Mouse (Mus musculus) v-Abl transformed pro-B cells (cell line): ENCODE measurements around the gene Abcf1.

Experiments used
- in situ Hi-C, 2 experiments: fragments of 400-800 bp; cut with MboI; formaldehyde crosslinking; loops; one replicate each; pipeline ENCODE4 v1.15.1; 2025; ENCODE audit not compliant: unreplicated experiment in 2 of 2

Abcf1 gene

DNA sequence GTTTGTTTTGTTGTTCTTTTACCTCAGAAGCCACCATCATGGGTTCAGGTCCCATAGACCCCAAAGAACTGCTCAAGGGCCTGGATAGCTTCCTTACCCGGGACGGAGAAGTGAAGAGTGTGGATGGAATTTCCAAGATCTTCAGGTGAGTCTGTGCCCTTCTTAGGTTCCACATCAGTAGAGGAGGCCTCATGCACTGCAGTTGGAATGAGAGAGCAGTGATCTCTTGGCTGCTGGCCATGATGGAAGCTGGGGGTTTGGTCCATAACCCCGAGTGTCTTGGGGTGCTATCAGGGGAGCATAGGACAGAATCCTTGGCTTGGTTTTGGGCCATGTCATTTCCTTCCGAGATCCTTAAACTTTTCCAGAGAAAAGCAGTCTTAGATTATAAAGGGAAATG lies 46.3 kb downstream of the Abcf1 start:
- in situ Hi-C loops: loop anchor here in 1 of 2 experiments (25.0 kb wide), 1 partner anchor 411 kb away; the partner anchor contains the start of genes Cchcr1, Pou5f1 and Tcf19

DNA sequence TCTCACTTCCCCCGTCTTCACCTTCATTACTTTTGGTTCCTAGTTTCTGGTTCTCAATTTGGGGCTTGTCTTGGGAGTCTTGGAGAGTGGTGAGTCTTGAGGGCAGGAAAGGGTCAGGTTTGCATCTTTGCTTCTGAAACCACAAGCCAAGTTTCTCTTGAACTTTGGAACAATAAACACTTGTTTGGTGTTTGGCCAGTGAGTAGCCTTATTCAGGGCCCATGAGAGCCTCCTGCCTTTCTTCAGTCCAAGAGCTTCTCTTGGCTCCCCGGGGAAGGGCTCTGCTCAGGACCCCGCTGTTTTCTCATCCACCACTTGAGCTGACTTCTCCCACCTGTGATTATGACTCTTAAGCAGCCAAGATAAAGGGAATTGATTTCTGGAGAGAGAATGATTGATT lies 47.0 kb downstream of the Abcf1 start:
- in situ Hi-C loops: loop anchor here in 1 of 2 experiments (25.0 kb wide), 1 partner anchor 410 kb away; the partner anchor contains the start of genes Cchcr1, Pou5f1 and Tcf19

DNA sequence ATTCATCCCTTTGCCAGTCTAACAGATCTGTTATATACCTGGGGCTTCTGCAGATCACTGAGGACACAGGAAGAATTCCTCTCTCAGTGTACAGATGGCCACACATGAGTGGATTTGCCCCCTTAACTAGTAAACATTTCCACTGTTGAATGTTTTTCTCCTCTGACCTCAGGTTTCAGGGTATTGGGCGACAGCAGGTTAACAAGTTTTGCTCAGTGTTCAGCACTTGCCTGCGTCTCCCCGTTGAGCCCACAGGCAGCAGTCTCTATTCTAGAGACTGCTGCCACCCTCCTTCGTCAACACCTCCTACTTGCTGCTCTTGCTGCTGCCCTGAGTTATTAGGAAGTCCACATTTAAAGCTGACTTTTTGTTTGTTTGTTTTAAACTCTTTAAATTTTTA lies 47.9 kb downstream of the Abcf1 start:
- in situ Hi-C loops: loop anchor here in 1 of 2 experiments (25.0 kb wide), 1 partner anchor 409 kb away; the partner anchor contains the start of genes Cchcr1, Pou5f1 and Tcf19

DNA sequence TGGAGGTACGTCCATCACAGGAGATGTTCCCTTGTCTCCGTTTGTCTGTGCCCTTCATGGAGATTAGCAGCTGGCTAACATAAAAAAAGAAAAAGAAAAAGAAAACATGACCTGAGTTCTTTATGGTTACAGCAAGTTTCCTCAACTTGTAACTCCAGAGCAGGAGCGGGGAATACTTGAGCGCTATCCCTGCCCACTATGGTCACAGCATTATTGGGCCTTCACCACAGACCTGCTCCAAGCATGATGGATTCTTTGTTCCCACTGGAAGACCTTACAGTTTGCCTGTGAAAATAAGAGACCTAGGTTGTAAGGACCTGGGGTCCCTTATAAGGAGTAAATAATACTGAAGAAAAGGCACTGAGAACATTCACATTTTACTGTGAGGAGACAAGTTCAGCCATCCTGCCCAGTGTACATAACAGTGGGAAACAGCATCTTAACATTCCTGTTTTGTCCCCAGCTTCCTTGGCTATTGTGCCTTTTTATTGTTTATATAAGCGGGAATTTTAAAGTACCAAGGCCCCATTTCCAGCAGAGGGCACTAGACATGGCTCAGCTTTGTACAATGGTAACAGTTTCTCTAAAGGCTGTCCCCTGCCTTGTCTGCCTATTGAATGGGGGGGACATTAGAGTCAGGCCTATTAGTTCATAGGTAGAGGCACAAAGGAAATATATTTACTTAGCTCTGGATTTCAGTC lies 48.5 kb downstream of the Abcf1 start:
- in situ Hi-C loops: loop anchor here in 1 of 2 experiments (25.0 kb wide), 1 partner anchor 409 kb away; the partner anchor contains the start of genes Cchcr1, Pou5f1 and Tcf19

DNA sequence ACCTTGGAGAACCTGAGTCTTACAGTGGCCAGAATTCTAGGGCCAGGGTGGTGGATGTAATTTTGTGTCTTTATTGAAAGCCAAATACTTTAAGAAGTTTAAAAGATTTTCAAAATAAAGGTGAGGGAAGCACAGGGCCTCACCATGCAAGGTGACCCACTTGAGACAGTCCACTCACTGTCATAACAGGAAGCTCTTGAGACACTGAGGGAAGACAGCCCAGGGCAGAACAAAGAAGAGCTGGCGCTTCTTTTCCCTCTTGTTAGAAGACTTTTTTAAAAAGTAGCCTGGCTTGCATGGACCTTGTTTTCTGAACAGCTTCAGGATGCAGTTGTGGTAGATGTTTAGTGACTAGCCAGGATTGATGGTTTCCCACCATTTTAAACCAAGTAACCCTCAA lies 49.2 kb downstream of the Abcf1 start:
- in situ Hi-C loops: loop anchor here in 1 of 2 experiments (25.0 kb wide), 1 partner anchor 408 kb away; the partner anchor contains the start of genes Cchcr1, Pou5f1 and Tcf19

DNA sequence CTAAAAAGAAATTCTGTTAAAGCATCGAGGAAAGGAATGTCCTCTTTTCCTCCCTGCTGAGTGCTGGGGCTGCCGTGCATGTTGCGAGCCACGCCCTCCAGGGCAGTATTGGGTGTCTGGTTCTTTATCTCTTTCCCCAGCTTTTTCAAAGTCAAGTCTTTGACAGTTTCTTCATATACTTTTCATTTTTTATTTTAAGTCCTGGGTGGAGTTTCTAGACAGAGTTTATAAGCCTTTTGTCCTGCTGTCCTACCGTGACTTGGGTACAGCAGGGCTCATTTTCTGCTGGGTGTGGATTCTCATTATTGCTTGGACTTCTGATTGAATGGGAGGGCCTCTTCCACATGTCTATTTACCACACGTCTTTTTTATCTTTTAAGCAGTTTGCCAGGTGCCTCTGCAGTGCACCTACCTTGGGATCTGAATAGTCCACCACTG lies 49.7 kb downstream of the Abcf1 start:
- in situ Hi-C loops: loop anchor here in 1 of 2 experiments (25.0 kb wide), 1 partner anchor 408 kb away; the partner anchor contains the start of genes Cchcr1, Pou5f1 and Tcf19

DNA sequence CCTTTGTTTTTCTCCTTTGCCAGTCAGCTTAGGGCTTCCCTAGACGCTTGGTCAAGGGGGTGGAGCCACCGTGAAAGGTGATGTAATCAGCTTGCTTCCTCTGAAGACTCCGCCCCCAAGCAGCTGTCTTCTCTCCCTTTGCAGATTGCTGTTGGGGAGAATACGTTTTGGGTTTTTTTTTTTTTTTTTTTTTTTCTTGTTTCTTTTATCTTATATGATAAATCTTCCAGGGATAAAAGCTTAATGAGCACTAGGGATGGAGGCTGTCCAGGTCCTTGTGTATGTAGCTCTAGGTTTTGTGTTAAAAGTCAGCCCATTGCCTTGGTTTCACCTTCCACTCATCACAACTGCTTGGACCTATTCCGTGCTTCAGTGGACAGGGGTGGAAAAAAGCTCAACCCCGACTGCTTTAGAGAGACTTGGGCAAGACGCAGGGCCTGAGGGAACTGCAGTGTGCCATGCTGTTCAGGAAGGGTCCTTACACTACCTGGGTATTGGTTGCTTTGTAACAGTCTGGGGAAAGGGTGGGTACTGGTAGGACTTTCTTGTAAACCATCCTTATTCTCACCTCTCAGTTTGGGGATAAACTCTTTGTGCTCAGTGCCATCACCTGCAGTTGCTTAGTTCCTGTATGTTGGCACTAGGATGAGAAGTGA lies 50.4 kb downstream of the Abcf1 start:
- in situ Hi-C loops: loop anchor here in 1 of 2 experiments (25.0 kb wide), 1 partner anchor 407 kb away; the partner anchor contains the start of genes Cchcr1, Pou5f1 and Tcf19

DNA sequence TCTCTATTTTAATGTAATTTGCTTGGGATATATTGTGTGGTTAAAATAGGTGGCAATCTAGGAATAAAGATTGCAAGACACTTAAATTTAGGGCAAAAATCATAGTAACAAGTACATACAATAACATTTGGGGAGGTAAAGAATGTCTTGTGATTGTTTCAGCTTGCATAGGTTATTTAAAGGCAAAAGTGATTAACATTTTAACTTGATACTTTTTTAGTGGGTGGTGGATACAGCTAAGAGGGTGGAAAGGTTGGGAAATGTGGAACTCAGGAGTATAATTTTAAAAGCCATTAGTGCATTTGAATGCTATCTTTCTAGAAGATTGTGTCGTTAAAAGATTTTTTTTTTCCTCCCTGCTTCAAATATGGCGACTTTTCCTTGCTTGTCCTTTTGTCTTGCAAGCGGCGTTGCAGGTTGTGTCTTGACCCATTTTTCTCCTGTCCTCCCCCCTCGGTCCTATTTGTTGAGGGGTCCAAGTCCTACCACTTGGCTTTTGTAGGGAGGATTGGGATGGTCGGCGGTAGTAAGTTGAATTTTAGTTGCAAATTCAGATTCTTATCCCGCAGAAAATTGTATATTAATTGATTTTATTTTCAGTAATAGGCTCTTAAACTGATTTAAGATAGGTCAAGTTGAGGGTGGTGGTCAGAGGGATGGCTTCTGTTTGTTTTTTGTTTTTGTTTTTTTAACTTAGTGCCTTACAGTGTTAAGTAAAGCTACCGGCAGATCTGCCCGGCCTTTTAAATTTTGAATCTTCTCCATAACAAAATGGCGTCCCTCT lies 51.1 kb downstream of the Abcf1 start:
- in situ Hi-C loops: loop anchor here in 1 of 2 experiments (25.0 kb wide), 1 partner anchor 406 kb away; the partner anchor contains the start of genes Cchcr1, Pou5f1 and Tcf19

DNA sequence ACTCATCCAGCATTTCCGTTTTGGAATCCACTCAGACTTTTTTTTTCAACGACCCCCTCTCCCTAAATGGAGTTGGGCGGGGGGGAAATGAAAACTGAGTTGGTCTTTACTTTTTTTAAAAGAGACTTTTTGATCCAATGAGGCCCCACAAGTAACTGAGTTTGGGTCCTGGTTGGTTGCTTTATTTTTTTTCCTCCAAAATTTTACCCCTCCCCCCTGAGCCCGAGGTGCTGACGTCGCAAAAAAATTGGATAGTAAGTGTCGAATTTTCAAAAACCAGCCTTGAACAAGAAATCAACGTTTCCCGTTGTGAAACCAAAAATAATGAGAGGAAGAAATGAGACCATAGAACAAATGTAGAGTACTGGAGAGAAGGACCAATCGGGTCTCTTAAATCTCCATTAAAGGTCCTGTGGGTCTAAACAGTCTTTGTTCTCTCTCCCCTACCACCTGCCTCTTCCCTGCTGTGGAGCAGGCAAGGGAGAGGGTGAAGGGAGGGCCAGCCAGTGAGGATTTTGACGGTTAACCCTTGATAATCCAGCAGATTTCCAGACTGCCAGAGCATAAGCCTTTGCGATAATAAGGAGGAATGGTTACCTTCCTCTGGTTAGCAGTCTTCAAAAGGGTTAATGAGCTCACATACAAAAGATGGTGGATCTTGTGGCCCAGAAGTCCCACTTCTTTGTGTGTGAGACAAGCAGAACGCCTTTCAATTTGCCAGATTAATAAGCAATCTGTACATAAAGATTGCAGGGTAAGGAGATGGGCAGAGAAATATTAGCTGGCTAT lies 51.9 kb downstream of the Abcf1 start:
- in situ Hi-C loops: loop anchor here in 1 of 2 experiments (25.0 kb wide), 1 partner anchor 405 kb away; the partner anchor contains the start of genes Cchcr1, Pou5f1 and Tcf19

DNA sequence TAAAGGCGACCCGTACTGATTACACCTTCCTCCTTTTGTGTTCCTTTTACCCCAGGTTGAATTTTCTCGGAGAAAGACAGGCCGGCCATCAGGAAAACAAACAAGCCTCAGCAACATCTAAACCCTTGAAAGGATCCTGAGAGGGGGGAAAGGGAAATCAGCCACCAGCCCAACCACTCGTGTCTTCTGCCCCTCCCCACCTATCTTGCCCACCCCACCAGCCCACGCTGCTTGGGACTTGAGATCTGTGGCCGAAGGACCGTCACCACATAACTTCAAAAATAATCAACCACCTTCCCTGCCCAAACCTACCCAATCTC lies 52.5 kb downstream of the Abcf1 start:
- in situ Hi-C loops: loop anchor here in 1 of 2 experiments (25.0 kb wide), 1 partner anchor 405 kb away; the partner anchor contains the start of genes Cchcr1, Pou5f1 and Tcf19

DNA sequence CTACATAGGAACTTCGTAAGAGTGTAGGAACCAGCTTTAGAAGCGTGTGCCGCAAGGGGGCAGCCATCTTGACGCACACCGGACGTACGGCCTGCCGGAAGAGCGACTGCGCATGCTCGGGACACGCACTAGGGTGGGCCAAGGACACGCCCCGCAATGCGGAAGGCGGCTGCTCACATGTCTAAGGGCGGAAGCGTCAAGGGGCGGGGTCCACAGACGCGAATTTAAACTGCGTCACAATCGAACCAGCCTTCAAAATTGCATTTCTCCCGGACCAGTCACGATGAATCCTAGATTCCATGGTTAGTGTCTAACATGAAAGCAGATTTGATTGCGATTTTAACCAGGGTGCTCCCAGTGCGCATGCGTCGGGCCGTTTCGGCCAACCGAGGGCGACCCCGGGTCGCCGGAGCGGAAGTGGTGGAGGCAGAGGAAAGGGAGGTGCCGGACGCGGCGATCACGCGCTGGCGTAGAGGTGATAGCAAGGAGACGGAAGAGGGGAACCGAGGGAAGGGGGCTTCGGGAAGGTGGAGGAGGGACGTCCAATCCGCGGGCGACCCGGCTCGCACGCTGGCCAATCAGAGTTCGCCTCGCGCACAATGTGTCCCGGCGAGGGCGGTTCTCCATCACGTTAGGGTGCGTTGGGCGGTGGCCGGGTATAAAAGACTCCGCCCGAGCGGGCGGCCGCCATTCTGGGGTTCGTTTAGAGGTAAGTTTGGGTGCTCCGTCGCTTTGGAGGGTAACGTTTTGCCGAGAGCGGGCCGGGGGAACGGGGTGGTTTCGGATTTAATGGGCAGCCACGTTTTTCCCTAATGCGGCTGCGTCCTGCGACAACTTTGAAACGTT lies 53.0 kb downstream of the Abcf1 start, which contains the start of the genes Mrps18b and Ppp1r10:
Gene Mrps18b (minus strand): TSS at position 93 of the 846 bp plus-strand sequence.
Gene Ppp1r10 (plus strand): TSS at position 138 of the 846 bp plus-strand sequence.
- in situ Hi-C loops: loop anchor here in 1 of 2 experiments (25.0 kb wide), 1 partner anchor 404 kb away; the partner anchor contains the start of genes Cchcr1, Pou5f1 and Tcf19

DNA sequence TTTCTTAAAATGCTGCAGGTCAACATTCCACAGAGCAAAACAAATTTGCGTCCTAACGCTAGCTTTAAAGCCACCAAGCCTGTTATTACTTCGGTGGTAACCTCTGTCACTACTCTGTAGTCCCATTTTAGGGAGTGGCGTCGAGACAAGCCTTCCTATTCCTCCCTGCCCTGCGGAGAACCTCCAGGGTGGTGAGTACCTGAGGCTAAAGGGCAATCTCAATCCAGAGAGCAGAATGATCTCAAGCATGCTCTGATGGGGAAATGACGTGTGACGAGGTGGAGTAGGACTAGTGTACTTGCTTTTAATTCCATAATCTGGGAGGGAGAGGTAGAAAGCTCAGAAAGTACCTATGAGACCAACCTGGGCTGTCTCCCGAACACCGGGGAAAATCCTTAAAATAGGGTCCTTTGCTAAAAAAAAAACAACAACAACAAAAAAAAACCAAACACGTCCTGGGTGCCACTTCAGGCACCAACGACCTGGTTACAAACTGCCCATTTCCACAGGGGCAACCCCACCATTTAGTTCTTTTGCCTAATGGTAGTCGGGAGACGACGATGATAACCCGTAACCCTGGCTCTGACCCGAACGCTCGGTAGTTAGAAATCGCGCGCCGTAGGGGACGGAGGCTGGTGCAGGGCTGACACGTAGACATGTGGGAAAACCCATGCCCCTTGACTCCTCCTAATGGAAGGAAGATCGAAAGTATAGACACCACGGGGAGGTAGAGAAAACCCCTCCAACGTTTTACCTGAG lies 53.8 kb downstream of the Abcf1 start:
- in situ Hi-C loops: loop anchor here in 1 of 2 experiments (25.0 kb wide), 1 partner anchor 403 kb away; the partner anchor contains the start of genes Cchcr1, Pou5f1 and Tcf19

DNA sequence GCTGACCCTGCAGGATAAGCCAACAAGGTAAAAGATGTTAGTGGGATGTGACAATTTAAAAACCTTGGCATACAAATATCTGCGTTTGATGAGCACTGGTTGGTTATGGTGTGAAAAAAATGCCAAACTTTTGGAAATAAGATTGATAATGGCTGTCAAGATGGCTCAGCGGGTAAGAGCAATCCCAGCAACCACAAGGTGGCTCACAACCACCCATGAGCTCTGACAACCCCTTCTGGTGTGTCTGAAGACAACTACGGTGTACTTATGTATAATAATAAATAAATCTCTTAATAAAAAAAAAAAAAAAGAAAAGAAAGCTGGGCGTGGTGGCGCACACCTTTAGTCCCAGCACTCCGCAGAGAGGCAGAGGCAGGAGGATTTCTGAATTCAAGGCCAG lies 54.6 kb downstream of the Abcf1 start:
- in situ Hi-C loops: loop anchor here in 1 of 2 experiments (25.0 kb wide), 1 partner anchor 403 kb away; the partner anchor contains the start of genes Cchcr1, Pou5f1 and Tcf19

DNA sequence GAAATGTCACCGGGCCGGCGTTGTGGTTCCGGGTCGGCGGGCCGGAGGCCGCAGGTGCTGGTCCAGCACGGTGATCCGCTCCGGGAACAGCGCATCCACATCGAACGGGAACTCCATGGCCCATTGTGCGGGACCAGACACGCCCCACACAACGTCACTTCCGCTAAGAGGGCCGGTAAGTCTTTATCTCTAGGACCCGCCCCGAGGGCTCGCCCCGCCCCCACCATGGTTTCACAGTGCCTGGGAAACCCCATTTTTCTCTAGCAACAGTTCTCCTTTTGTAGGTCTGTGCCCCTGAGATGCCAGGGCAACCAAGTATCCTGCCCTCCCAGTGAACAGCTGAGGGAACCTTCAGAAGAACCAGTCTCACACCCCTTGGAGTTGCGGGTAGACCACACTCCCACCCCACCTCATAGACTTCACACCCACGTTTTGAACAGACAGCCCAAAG lies 59.6 kb downstream of the Abcf1 start, which contains the start of gene Atat1:
Gene Atat1 (minus strand): TSS at position 157 of the 451 bp plus-strand sequence.
- in situ Hi-C loops: loop anchor here (5.0 to 25.0 kb wide), 6 partner anchors 38 to 398 kb away; partner anchors contain the start of genes Cchcr1 (in 1 of the 2), Pou5f1 (in 1 of the 2) and Tcf19 (in 1 of the 2)

DNA sequence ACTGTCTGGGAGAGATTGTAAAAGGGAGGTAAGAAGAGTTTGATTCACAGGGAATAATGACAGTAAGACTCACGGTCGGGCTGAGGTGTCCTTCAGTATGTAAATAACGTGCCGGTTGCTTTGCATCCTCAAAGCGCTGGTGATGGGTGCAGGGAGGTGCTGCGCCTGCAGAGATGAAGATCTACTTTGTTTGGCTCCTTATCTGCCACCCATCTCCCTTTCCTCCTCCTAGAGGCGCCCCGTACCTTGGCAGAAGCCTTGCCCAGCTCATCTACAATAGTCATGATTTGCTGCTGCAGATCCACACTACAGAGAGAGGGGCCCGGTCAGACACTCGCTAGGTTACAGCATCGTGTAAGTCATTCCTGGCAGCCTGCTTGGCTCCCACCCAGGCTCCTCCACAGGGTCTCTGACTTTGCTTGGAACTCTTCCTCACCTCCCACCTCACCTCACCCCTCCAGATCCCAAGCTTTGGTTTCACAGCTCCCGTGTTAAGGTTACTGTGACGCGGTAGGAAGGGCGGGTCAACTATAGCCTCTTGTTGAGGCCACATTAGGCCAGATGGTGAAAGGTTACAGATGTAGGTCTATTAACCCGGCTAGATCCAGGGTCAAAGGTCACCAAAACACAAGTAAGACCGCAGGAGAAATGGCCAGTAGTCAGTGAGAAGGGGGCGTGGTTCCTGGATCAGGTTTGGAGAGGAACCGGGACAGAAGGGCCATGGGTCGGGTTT lies 60.2 kb downstream of the Abcf1 start:
- in situ Hi-C loops: loop anchor here (5.0 to 25.0 kb wide), 6 partner anchors 37 to 397 kb away; partner anchors contain the start of genes Cchcr1 (in 1 of the 2), Pou5f1 (in 1 of the 2) and Tcf19 (in 1 of the 2)

DNA sequence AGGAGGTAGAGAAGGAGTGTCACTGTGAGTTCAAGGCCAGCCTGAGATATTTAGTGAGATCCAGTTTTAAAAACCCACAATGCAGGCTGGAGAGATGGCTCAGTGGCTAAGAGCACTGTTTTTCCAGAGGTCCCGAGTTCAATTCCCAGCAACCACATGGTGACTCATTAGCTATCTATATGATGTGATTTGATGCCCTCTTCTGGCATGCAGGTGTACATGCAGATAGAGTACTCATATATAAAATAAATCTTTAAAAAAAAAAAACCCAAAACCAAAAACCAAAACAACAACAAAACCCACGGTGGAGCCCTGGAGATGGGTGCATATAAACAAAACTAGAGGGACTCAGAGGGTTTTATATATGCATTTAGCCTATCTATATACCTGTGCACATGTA lies 62.0 kb downstream of the Abcf1 start:
- in situ Hi-C loops: loop anchor here (5.0 to 25.0 kb wide), 6 partner anchors 35 to 395 kb away; partner anchors contain the start of genes Cchcr1 (in 1 of the 2), Pou5f1 (in 1 of the 2) and Tcf19 (in 1 of the 2)
